Mouse (Mus musculus): ENCODE measurements around the gene Slc22a14. TPM values are rescaled to one million over a fixed set of nuclear protein-coding genes. Genes with fewer than 3 reads are reported as not detected.
"Not testable (repeated sequence)": the region's sequence is repeated elsewhere in the genome, so short reads cannot be mapped to it uniquely, and the experiment has no call there.

Gene Slc22a14
- polyA plus RNA-seq, 1 experiment: not detected

DNA sequence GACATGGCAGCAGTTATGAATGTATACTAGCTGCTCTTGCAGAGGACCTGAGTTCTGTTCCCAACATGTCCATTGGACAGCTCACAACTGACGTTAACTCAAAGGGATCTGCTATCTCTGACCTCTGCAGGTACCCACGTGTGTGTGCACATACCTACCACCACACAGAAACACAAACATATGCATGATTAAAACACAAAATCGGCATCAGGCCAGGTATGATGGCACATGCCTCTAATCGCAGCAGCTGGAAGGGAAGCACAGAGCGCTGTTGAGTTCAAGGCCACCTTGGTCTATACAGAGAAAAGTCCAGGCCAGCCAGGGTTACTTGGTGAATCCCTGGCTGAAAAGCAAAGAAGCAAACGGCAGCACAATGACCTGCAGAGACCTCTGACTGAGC lies 67.7 kb downstream of the Slc22a14 start:
- TF ChIP-seq CTCF (IDR thresholded peaks at IDR 0.05; ENCODE audit: borderline replicate concordance, insufficient read depth, low read depth, low read length): no peak
- TF ChIP-seq POLR2A (IDR thresholded peaks at IDR 0.05; ENCODE audit: borderline replicate concordance, insufficient read depth, low read length): no peak
- Histone ChIP-seq H3K27me3 (ENCODE audit: control insufficient read depth, insufficient read depth, low read length) (no peaks in the 10 kb centered on the region), H3K4me3 (replicated peaks; ENCODE audit: insufficient read depth, low read depth, low read length) (no peak overlapping the region), H3K4me1 (ENCODE audit: control insufficient read depth, insufficient read depth, low read length) (no peaks in the 10 kb centered on the region), H3K27ac (ENCODE audit: insufficient read depth, low read length) (no peak overlapping the region)
- WGBS: 80% methylated on average over 6 of the region's 6 CpGs
- DNase-seq: no peak

- Histone ChIP-seq H3K4me1 (ENCODE audit: control insufficient read depth, insufficient read depth, low read length) (no peaks in the 10 kb centered on the region), H3K4me3 (replicated peaks; ENCODE audit: insufficient read depth, low read depth, low read length) (no peak overlapping the region), H3K27ac (ENCODE audit: insufficient read depth, low read length) (no peak overlapping the region), H3K27me3 (ENCODE audit: control insufficient read depth, insufficient read depth, low read length) (no peaks in the 10 kb centered on the region)
- no peak for DNase-seq
- 90% methylated on average over 3 of the region's 3 CpGs for WGBS
- no peak for TF ChIP-seq POLR2A (IDR thresholded peaks at IDR 0.05; ENCODE audit: borderline replicate concordance, insufficient read depth, low read length)
- no peak for TF ChIP-seq CTCF (IDR thresholded peaks at IDR 0.05; ENCODE audit: borderline replicate concordance, insufficient read depth, low read depth, low read length)
Observed at GRCm38 (mm10) chr9:119290791-119291190, 74.6 kb downstream of the Slc22a14 start.

- TF ChIP-seq POLR2A (IDR thresholded peaks at IDR 0.05; ENCODE audit: borderline replicate concordance, insufficient read depth, low read length) (no peak), CTCF (IDR thresholded peaks at IDR 0.05; ENCODE audit: borderline replicate concordance, insufficient read depth, low read depth, low read length) (no peak)
- Histone ChIP-seq H3K4me3 (replicated peaks; ENCODE audit: insufficient read depth, low read depth, low read length) (no peak overlapping the region), H3K27me3 (ENCODE audit: control insufficient read depth, insufficient read depth, low read length) (no peaks in the 10 kb centered on the region), H3K4me1 (ENCODE audit: control insufficient read depth, insufficient read depth, low read length) (0 out of 2 replicates have a peak, but pooled peaks cover 4% of the 10 kb centered on the region), H3K27ac (ENCODE audit: insufficient read depth, low read length) (no peak overlapping the region)
- DNase-seq: no peak
- WGBS: 95% methylated on average over 5 of the region's 5 CpGs
Observed at GRCm38 (mm10) chr9:119280894-119281682, 84.3 kb downstream of the Slc22a14 start.

GRCm38 (mm10) chr9:119278031-119278430 lies 87.3 kb downstream of the Slc22a14 start:
- 94% methylated on average over 5 of the region's 5 CpGs for WGBS
- H3K27ac ChIP-seq (ENCODE audit: insufficient read depth, low read length): no peak overlapping the region
- H3K4me1 ChIP-seq (ENCODE audit: control insufficient read depth, insufficient read depth, low read length): 0 out of 2 replicates have a peak, but pooled peaks cover 4% of the 10 kb centered on the region
- H3K27me3 ChIP-seq (ENCODE audit: control insufficient read depth, insufficient read depth, low read length): no peaks in the 10 kb centered on the region
- DNase-seq: no peak
- H3K4me3 ChIP-seq (replicated peaks; ENCODE audit: insufficient read depth, low read depth, low read length): no peak overlapping the region
- TF ChIP-seq CTCF (IDR thresholded peaks at IDR 0.05; ENCODE audit: borderline replicate concordance, insufficient read depth, low read depth, low read length) (no peak), POLR2A (IDR thresholded peaks at IDR 0.05; ENCODE audit: borderline replicate concordance, insufficient read depth, low read length) (no peak)

- peak; percentile 55 to 60 for DNase-seq
- H3K27ac ChIP-seq (ENCODE audit: insufficient read depth, low read length): no peak overlapping the region
Observed at GRCm38 (mm10) chr9:119276321-119276720, 89.0 kb downstream of the Slc22a14 start.

DNA sequence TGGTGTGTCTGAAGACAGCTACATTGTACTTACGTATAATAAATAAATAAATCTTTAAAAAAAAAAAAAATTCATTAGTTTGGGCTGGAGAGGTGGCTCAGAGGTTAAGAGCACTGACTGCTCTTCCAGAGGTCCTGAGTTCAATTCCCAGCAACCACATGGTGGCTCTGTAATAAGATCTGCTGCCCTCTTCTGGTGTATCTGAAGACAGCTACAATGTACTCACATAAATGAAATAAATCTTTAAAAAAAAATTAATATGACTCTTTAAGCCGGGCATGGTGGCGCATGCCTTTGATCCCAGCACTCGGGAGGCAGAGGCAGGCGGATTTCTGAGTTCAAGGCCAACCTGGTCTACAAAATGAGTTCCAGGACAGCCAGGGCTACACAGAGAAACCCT lies 90.5 kb downstream of the Slc22a14 start:
- not testable (repeated sequence) for DNase-seq; H3K27ac ChIP-seq (ENCODE audit: insufficient read depth, low read length); H3K27me3 ChIP-seq (ENCODE audit: control insufficient read depth, insufficient read depth, low read length); H3K4me3 ChIP-seq (replicated peaks; ENCODE audit: insufficient read depth, low read depth, low read length); H3K4me1 ChIP-seq (ENCODE audit: control insufficient read depth, insufficient read depth, low read length)
- 95% methylated on average over 5 of the region's 5 CpGs for WGBS

More at GRCm38 (mm10) chr9:119276321-119276720, 89.0 kb downstream of the Slc22a14 start:
- no peak for TF ChIP-seq POLR2A (IDR thresholded peaks at IDR 0.05; ENCODE audit: borderline replicate concordance, insufficient read depth, low read length)
- TF ChIP-seq CTCF (IDR thresholded peaks at IDR 0.05; ENCODE audit: borderline replicate concordance, insufficient read depth, low read depth, low read length): no peak
- Histone ChIP-seq H3K4me3 (replicated peaks; ENCODE audit: insufficient read depth, low read depth, low read length) (no peak overlapping the region), H3K27me3 (ENCODE audit: control insufficient read depth, insufficient read depth, low read length) (no peaks in the 10 kb centered on the region), H3K4me1 (ENCODE audit: control insufficient read depth, insufficient read depth, low read length) (0 out of 2 replicates have a peak, but pooled peaks cover 4% of the 10 kb centered on the region)
- WGBS: 15% methylated on average over 7 of the region's 7 CpGs

- no peak overlapping the region for H3K4me3 ChIP-seq (replicated peaks; ENCODE audit: insufficient read depth, low read depth, low read length)
- 82% methylated on average over 4 of the region's 4 CpGs for WGBS
- H3K4me1 ChIP-seq (ENCODE audit: control insufficient read depth, insufficient read depth, low read length): 0 out of 2 replicates have a peak, but pooled peaks cover 4% of the 10 kb centered on the region
- no peaks in the 10 kb centered on the region for H3K27me3 ChIP-seq (ENCODE audit: control insufficient read depth, insufficient read depth, low read length)
- TF ChIP-seq POLR2A (IDR thresholded peaks at IDR 0.05; ENCODE audit: borderline replicate concordance, insufficient read depth, low read length): no peak
- no peak for TF ChIP-seq CTCF (IDR thresholded peaks at IDR 0.05; ENCODE audit: borderline replicate concordance, insufficient read depth, low read depth, low read length)
- no peak for DNase-seq
- no peak overlapping the region for H3K27ac ChIP-seq (ENCODE audit: insufficient read depth, low read length)
Observed at GRCm38 (mm10) chr9:119271496-119271895, 93.9 kb downstream of the Slc22a14 start.

- Histone ChIP-seq H3K4me3 (replicated peaks; ENCODE audit: insufficient read depth, low read depth, low read length) (no peak overlapping the region), H3K4me1 (ENCODE audit: control insufficient read depth, insufficient read depth, low read length) (no peaks in the 10 kb centered on the region), H3K27me3 (ENCODE audit: control insufficient read depth, insufficient read depth, low read length) (no peaks in the 10 kb centered on the region), H3K27ac (ENCODE audit: insufficient read depth, low read length) (no peak overlapping the region)
- 65% methylated on average over 11 of the region's 11 CpGs for WGBS
- DNase-seq: peak in 1 of 2 experiments; percentile 8
- TF ChIP-seq CTCF (IDR thresholded peaks at IDR 0.05; ENCODE audit: borderline replicate concordance, insufficient read depth, low read depth, low read length) (no peak), POLR2A (IDR thresholded peaks at IDR 0.05; ENCODE audit: borderline replicate concordance, insufficient read depth, low read length) (no peak)
Observed at GRCm38 (mm10) chr9:119268588-119269145, 96.7 kb downstream of the Slc22a14 start.

Measured in cerebellum, adult 2 months (tissue).